Mouse (Mus musculus) CD4-positive helper T cell, adult 2 months (primary cell): Measurements from ENCODE around the gene Crygb.

Experiments used
- DNase-seq: peaks from one replicate; pipeline ENCODE4 v3.0.0-alpha.2; 2012; ENCODE audit warnings: low read depth, missing footprints, low spot score

Crygb gene

DNA sequence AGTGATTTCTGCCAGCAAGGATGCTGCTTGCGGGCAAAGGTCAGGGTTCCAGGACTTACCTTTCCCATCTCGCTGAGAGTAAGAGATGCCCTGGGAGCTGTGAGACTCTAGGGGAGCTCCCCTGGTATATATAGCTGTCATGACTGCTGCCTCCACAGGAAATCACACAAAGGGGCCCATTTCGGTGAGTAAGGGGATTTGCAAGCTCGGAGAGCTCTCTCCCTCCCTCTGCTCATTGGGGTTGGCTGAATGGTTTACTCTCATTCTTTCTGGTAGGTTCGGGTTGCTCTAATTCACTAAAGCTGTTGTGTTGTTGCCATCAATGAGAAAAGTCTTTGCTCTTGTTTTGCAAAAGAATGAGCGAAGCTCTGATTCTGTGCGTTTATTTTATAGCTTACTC, at the start of gene Crygb:
Gene Crygb (minus strand): TSS at position 101 of the 400 bp plus-strand sequence.
- no peak for DNase-seq

DNA sequence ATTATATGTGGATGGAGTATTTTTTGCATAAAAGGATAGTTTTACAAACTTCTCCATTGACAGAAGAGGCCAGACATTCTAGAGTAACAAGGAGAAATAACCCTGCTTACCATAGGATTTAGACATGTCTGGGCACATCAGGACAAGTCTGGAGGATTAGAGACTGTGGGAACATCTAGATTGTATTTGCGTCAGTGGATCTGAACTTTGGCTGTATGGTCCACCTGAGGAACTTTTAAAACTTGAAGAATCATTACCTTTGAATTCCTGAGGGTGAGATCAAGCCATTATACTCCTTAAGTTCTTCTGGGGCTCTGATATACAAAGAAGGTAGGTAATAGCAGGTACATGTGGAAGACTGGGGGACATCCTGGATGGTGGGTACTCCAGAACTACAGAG, 49.6 kb upstream of the Crygb start:
- no peak for DNase-seq

DNA sequence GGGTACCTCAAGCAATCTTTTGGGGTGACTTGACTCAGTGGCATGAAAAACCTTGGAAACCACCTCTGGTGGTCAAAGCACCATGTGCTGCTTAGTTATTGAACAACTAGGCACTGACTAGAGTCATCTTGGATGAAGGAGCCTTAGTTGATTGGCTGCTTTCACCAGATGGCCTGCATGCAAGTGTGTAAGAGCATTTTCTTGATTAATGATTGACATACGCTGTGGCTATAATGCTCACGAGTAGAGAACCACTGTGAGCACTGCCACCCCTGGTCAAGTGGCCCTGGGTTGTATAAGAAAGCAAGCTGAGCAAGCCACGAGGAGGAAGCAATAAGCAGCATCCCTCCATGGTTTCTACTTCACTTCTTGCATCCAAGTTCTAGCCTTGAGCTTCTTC, 48.1 kb upstream of the Crygb start:
- DNase-seq, result no peak

DNA sequence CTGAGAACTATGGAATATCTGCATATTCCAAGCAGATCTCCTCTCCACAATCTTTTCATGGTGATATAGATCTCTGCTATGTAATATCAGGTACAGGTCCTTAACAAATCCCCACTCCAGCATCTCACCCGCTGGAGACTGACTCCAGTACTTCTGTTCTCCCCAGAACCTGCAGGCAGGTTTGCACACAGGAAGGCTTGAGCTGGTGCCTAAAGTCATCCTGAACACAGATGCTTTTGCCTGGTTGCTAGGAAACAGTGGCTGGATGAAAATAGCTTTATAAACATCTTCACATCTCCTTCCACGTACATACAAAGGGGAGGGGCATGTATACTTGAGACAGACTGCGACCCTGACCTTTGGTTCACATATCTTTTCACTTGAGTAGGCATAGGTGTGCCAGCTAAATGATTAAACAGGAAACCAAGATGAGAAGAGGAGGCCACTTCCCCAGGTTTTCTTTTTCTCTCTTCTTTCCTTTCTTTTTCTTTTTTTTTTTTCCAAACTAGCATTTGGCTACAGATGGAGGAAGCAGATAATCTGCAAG, 47.6 kb upstream of the Crygb start:
- DNase-seq, result no peak

DNA sequence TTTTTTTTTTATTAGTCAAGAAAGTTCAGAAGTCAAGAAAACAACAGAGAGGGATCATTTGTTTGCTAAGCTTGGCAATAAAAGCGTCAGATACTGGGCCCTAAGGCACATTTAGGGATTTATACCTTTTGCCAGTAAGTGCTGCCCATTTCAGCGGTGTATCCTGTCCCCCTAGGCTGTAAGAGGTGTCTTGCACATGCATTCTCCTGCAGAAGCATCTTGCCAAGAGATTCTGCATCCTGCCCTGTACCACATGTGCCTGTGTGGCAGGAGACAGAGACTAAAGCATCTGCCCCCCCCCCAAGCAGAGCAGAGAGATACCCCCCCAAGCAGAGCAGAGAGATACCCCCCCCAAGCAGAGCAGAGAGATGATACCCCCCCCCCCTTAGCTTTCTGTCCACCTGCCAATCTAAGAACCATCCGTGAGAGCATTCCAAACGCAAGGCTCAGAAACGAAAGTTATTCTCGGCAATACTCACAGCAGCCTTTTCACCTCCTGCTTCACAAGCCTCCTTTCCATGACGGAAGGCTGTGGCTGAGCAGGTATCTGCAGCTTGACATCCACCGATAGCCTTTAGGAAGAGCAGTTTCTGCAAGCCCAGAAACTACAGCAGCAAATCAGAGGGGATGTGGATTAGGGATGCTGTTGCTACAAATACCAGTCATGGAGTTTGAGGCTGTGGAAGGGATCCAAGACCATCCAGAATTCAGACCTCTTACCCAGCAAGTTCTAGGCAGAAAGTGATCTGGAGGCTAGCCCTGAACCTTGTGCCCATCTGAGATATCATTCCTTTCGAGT, 40.7 kb upstream of the Crygb start, which contains the start of gene D630023F18Rik:
Gene D630023F18Rik (minus strand): TSS at position 641 of the 799 bp plus-strand sequence.
- no peak for DNase-seq

DNA sequence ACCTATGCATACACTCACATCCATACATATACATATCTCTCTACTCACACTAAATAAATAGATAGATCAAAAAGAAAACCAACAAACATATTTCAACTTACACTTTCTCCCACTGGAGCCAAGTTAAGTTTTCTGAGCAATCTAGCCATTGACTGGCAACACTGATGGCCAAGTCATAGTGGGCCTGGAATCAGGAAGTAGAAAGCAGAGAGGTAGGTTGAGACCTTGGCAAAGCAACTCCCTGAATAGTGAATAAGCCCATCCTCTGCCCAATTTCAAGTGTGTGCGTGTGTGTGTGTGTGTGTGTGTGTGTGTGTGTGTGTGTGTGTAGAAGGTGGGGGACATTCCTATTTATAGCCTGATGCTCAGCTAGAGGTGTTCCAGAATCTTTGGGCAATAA, 37.4 kb upstream of the Crygb start, which contains the start of gene Gm28845:
Gene Gm28845 (minus strand): TSS at position 121 of the 400 bp plus-strand sequence.
- no peak for DNase-seq

DNA sequence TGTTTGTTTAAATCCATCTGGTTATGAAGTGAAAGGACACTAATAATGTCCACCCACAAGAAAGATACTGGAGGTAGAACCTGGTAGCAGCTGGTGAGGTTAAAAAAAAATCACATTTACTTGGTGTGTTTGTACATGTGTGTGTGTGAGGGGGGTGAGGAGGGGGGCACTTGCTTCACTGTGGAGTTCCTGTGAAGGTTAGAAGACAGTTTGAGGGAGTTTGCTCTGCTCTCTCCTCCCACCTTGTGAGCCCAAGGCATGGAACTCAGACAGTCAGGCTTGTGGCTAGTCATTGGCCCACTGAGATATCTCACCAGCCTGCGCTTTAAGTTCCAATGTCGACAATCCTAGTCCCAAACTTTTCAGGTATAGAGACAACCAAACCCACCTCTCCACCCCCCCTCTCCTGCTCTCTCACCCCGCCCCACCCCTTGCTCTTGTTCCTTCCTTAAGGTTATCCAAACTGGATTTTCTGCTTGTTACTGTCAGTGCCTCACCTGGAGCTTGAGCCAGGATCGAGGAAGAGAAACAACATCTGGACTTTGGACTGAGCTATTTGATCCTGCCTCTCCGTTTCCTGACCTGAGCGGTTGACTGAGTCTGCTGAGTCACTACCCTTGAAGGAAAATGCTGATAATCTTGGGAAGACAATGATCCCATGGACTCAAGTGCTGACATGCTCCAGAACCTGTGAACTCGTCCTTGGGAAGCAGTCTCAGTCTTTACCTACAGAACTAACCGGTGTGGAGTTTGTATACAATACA, 36.2 kb upstream of the Crygb start:
- DNase-seq, result no peak

DNA sequence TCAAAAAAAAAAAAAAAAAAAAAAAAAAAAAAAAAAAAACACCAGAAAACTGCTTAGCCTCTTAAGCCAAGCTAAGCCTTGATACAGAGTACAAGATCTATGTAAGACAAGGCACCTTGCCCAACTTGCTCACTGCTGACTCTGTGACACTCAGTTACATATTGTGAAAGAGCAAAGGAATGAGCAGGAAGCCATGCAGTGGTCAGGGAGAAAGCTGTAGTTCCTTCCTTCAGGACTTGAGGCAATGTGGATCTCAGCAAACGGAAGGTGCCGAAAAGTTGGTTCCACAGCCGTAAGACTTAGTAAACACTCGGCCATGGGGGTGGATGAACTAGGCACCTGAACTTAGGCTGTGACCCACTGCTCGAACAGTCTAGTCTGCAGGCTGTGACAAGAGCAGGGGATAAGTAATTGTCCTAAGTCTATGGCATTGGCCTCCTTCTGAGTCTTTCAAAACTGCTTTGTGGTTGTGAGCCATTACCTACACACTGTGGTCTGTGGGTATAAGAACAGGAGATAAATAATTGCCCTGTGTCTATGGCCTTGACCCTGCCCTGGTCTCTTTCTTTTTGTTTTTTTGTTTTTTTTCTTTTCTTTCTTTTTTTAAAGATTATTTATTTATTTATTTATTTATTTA, 31.6 kb upstream of the Crygb start:
- no peak for DNase-seq

DNA sequence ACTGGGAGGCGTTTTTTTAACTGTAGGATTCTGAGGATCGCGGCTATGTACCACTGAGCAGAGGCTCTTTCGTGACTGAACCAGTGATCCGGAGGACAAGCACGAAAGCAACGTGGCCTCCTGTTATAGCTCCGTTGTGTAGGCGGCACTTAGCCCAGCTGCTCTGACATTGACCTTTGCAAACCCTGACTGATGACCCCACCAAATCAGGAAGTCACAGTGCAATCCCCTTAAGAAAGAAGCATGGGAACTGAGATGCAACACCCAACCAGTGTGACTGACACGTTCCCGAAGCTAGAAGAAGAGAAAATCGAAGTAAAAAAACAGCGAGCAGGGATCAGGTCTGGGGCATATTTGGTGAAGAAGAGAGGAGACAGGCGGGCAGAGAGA, 30.7 kb upstream of the Crygb start:
- no peak for DNase-seq

DNA sequence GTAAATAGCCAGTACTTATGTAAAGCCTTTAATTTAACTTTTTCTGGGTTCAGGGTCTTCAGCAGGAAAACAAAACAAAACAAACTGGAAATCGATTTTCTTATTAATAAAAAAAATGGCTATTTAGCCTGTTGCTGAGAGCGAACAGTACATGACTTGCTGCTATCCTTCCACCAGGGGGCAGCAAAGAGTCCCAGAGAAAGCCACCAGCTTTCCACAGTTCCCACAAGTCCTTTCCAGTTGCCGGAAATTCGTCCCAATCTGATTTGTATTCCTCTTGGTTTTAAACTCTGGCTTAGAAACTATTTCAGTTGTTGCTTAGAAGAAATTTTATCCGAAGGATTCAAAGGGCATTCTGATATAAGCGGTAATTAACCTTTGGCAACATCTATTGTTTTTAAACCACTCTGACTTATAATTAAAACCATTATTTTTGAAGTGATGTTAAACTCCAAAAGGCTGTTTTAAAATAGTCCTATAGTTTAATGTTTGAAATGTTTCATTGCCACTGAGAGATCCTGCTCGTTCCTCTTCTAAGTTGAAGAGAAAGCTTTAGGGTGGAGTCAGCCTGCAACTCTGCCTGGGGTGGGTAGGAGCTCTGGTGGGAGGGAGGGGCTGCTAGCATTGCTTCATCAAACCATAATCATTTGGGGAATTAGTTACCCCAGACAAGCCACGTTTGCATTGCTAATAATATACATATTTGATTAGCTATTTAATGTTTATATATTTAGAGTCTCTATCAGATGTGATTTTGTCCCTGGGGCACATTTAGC, 30.1 kb upstream of the Crygb start:
- DNase-seq, result peak; percentile 33

DNA sequence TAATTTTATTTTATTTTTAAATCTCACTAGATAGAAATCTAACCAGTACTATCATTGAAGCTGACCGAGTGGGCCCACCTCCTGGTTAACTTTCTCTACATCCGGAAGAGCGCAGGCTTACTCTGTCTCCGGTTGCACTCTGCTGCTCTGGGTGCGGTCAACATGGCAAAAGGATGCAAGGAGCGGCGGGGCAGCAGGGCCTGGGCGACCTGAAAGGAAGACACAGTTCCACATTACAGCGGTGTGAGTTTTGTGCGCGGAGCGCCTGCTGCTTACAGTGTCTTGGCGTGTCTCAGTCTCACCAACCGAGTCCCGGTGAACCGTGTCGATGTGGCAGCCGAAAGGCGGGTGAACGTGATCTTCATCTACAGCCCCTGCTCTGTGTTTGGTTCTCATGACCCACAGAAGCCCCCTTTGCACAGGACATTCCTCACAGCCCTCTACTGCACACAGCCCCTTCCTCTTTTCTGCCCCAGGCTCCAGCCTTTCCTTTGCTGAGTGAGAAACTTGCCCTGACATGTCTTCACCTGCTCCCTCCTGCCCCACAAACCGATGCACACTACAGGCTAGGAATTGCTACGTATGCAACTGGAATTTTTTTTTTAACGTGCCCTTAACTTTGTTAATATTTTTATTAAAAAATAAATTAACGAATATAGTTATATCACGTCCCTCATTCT, 27.8 kb upstream of the Crygb start:
- DNase-seq, result no peak

DNA sequence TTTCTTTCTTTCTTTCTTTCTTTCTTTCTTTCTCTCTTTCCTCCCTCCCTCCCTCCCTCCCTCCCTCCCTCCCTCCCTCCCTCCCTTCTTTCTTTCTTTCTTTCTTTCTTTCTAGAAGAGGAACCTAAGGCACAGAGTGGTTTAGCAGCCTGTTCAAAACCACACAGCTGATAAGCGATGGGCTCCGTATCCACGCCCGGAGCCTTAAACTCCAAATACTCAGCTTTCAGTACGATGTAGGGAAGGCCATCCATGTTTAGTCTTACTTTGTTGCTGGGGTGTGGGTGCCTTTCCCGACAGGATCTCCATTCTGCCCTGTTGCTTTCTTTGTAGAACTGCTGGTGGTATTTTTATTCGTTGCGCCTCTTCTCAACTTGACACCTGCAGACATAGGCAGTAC, 27.1 kb upstream of the Crygb start:
- DNase-seq, result no peak

DNA sequence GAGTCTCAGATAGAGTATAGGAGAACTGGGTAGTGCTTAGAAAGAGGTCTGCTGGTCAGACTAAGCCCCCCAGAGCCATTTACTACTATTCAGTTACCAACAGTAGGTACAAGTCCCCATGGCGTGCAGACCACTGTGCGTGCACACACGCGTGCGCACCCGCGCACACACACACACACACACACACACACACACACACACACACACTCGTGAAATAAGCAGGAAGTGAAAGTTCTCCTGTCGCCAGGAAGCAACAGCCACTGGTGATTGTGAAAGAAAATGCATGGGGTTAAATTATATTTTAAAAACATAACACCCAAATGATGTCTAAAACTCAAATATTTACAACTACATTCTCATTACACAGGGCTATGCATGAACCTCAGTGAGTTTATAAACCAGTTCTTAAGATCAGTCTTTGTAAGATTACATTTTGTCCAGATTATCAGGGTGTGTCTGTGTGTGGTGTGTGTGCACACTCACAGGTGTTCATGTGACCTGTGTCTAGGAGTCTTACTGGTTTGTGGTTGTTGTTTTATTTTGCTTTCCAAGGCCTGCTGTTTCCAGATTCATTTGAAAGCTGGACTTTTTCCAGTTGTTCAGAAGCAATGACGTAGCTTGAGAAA, 25.7 kb upstream of the Crygb start:
- DNase-seq, result no peak

DNA sequence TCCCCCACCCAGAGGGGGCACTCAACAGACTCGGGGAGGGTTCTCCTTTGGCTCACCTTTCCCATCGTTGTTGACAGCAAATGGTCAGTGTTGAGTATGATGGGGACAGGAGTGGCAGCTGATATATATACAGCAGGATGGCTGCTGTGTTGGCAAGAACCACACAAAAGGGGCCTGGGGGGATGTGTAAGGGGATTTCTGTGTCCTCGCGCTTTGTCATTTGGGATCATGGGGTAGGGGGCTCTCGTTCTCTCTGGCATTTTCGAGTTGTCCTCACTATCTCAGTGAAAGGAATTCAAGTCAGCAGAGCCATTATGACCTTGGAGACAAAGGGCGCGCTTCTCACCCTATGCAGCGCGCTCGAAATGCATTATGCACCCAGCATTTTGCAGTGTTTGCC, 21.2 kb upstream of the Crygb start, which contains the start of gene Cryga:
Gene Cryga (minus strand): TSS at position 101 of the 400 bp plus-strand sequence.
- DNase-seq, result no peak

DNA sequence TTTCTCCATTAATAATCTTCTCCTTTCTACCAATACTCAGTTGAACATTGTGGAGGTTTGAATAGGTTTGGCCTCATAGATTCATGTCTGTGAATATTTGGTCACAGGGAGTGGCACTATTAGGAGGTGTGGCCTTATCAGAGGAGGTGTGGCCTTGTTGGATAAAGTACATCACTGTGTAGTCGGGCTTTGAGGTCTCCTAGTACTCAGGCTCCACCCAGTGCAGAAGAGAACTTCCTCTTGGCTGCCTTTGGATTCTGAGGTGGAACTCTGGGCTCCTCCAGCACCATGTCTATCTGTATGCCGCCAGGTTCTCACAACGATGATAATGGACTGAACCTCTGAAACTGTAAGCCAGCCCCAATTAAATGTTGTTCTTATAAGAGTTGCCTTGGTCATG, 14.9 kb upstream of the Crygb start:
- DNase-seq, result no peak

DNA sequence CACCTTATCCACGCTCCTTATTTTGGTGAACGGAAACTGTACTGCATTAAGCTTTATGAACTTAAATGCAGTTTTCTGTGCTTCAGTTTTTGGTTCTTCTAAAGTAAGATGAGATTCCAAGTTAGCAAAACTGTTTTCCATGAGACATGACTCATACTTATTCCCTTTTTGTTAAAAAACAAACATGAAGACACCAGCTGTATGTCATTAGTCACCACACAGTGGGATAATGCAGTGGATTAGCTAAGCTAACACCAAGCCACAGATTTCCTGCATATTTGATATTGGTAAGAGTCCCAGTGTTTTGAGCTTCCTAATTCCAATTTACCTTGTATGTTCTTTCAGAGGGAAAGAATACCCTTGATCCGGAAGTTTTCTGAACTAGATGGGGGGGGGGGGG, 9.5 kb upstream of the Crygb start:
- no peak for DNase-seq

DNA sequence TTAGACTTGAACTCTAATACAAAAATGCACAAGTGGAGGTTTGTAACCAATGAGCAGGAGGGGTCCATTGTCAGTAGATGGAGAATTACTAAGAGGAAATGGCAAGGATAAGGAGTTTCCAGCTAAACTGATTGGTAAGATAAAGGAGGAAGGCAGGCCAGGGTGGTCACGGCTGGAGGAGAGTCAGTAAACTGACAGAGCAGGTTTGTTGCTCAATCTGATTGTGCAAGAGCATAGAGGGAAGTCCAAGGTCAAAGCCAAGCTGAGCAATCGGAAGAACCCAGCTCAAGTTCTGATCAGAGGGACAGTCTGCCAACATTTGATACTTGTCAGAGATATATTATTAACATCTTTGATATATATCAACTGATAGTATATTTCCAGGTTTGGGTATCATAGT, 8.3 kb upstream of the Crygb start:
- DNase-seq, result no peak

DNA sequence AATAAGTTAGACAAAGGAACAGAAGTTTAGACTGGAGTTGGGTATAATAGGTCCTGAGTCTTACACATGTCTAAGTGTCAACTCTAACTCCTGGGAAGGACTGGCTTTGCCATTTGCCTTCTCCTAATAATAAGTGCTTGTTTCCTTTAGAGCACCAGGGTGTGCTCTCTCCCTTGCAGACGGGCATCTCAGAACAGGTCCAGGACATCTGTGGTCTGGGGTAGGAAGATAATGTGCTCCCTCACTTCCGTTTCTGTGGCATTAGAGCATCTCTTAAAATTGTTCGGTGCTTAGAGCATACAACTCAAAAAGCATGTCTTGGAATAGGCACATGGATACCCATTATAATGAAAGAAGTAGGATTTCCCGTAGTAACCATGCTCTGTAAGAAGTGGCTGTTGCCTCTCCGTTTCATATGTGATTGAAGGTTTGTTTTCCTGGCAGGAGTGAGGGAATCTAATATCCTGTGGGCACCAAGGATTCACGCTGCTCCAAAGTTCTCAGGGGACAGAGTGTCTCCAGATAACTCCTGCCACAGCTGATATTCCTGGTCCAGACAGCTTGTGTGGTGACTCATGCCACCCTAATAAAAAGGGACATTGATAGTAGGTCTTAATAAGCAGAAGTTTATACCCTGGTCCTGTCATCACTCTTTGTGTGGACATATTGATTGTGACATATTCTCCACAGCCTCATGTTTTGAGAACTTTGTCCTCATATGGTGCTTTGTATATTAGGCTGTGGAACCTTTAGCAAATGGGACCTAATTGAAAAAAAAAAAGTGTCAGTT, 6.7 kb upstream of the Crygb start:
- no peak for DNase-seq

DNA sequence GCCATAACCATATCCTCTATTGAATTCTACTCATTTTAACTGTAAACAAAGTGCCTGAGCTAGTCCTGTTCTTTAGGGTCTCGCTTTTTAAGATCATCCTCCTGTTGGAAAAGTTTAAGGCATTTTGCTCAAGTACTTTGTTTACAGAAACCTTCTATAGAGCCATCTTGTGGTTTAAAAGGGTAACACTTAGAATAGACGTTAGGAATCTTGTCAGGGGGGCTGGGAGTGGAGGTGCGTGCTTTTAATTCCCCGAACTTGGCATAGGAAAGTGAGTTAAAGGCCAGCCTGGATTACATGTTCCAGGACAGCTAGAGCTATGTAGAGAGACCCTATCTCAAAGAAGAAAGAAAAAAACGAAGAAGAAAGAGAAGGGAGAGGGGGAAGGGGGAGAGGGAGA, 6.5 kb downstream of the Crygb start:
- no peak for DNase-seq
